Mouse (Mus musculus): ENCODE measurements around the gene Man1c1. TPM values are rescaled to one million over a fixed set of nuclear protein-coding genes. Genes with fewer than 3 reads are reported as not detected.

The Man1c1 gene
- total RNA-seq (2021): 10 to 100 TPM; 20.9 to 22.3 TPM

DNA sequence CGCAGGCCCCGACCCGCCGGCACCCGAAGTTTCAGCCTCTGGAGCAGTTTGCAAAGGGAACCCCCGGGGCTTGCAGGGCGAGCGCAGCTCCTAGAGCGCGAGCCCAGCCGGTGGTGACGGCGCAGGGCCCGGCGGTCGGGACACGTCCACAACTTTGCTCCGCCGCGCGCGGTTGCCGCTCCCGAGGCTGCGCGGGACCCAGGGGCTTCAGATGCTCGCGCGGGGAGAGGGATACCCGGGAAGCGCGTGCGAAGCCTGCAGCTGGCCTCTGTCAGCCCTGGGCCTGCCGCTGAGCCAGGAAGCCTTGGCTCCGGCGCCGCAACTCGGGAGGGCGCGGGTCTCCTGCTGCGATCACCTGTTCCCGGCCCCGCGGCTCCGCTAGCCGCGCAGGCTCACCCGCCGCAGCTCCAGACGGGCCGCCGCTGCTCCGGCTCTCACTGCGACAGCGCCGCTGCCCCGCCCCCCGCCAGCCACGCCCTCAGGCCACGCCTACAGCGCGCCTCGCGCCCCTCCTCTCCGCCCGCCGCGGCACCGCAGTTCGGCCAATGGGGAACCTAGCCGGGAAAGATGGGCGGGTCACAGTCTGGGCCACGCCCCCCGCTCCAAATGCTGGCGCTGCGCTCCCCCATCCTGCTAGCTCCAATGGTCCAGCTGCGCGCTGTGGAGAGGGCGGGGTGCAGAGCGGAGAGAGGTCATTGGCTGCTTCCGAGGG is at the start of gene Man1c1:
Gene Man1c1 (minus strand): TSS at position 456 of the 712 bp plus-strand sequence.
- peak; percentile 92 to 96 for DNase-seq (ENCODE audit: extremely low spot score in 1 of 2, low spot score in 1 of 2)

DNA sequence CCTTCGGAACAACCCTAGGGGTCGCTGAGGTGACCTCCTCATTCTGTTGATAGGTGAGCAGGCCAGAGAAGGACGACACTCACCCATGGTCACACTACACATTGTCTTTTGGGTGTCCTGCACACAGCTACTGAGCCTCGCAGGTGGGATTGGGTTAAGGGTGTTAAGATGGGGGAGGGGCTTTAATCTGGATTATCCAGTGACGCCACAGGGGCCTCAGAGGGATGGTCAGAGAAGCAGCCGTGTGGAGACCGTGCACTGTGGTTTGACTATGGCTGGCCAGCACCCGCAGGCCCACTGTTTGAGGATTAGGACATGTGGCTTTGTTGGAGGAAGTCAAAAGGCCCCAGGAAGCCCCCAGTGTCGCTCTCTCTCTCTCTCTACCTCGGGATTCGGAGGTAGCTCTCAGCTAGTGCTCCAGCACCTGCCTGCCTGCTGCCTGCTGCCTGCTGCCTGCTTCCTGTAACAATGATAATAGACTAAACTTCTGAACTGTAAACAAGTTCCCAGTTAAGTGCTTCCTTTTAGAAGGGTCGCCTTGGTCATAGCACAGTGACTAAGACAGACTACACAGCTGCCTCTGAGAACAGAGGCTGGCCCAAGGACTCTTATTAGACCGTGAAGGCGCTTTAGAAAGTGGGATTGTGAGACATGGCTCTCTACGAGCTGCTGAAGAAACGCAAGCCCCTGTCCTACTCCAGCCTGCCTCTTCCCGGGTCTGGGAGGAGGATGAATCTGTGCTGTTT is 49.6 kb upstream of the Man1c1 start:
- DNase-seq (ENCODE audit: extremely low spot score in 1 of 2, low spot score in 1 of 2): no peak

DNA sequence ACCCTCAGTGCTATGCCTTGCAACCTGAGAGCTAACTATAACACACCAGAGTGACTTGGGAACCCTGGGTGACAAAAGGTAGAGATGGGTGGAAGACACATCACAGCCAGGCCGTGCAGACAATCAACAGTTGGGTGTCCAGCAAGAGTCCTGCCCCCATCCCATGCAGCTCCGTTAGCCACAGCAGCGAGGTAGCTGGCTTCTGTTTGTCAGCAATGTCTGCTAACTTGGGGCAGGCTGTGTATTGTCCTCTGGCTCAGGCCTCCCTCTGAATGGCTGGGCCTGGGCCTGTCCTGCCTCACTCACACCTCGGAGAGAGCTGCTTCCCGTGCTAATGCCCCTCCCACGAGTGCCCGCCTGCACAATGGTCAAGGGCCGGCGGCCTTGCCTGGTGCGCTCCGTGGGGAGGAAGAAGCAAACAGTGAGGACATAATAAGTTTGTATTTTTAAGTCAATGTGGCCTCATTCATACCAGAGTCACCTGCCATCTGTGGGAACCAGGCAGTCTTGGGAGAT is 48.9 kb upstream of the Man1c1 start:
- DNase-seq (ENCODE audit: extremely low spot score in 1 of 2, low spot score in 1 of 2): no peak

DNA sequence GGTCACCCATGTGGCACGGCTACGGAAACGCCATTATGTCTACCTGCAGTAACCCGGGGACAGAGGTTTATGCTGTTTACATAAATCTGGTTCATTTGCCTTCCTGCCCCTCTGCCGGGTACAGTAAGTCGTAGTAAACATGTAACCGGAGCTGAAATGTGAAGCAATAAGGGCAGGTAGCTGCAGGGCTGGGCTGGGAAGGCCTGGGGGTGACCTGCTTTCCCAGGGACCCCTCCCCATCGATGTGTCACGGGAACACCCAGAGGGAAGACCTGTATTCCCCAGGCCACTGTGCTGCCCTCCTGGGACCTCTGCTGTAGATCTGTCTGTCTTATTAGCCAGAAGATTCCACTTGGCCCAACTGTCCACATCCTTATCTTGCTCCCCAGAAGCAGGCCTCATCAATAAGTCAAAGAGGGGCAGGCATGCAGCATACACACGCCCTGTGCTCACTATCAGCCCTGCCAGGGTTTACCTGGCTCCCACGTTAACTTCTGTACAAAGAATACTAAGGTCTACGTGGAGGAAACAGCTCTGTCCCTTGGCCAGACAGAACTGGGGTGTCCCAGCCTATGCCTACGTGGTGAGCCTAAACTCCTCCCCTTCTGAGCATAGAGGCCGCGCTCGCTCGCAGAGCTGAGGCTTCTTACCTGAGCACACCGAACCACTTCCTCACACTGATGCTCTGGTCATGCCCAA is 47.7 kb upstream of the Man1c1 start:
- no peak for DNase-seq (ENCODE audit: extremely low spot score in 1 of 2, low spot score in 1 of 2)

DNA sequence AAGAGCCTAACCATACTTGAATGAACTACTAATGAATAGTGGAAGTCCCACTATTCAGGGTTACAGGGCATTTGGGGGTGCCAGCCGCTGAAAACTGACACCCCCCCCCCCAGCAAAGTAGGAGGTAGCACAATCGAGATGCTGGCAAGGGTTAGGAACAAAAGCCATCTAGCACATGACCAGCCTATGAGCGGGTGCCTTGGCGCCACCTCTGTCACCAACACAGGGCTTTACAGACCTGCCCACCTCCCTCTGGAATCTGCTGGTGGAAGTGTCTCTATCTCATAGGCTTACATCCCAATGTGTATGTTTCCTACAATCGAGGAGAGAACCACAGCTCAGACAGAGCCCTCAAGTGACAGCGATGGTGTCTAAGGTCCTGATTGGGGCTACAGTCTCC is 46.7 kb upstream of the Man1c1 start:
- DNase-seq (ENCODE audit: extremely low spot score in 1 of 2, low spot score in 1 of 2): no peak

DNA sequence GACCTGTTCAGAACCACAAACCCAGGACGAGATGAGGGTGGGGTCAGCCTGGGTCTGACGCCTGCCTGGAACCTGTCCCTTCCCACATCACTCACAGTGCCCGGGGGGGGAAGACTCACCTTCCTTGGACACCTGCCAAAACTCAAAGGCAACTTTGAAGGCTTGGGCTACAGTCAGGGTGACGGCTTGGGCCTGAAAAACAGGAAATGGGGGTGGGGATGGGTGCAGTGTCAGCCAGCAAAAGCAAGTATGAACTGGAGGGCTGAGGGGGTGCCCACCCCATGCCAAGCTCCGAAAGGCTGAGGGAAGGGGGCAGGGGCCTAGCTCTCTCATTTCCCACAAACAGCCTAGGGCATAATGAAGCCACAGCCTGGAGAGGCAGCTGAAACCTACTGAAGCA is 46.2 kb upstream of the Man1c1 start:
- DNase-seq (ENCODE audit: extremely low spot score in 1 of 2, low spot score in 1 of 2): no peak

DNA sequence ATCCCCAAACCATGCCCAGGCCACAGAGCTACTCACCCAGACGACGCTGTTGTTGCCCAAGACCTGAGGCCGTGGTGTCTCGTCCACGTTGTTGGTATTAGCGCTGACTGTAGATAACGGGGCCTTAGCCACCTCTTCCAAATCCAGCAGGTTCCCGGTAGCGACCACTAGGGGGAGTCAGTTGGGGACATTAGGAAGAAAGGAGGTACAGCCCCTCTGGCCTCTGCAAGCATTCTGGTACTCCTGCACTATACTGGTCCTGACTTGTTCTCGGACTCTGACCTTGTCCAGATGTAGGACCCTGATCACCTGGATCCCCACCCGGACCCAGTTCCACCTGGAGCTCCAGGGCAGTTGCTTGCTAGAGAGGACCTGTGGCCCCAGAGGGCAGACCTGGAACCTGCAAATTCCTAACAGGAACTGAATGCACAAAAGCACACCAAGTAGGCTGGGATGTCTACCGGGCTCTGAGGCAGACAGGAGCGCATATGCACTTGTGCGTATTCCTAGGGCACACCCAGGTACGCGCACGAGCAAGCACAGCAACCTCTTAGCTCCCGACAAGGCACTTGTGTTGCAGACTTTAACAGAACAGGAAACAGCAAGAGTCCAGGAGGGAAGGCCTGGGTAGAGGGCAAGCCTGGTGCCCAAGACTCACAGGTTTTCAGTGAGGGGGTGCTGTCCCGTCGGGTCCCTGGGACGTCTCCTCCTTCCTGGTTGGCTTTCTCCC is 45.4 kb upstream of the Man1c1 start:
- no peak for DNase-seq (ENCODE audit: extremely low spot score in 1 of 2, low spot score in 1 of 2)

DNA sequence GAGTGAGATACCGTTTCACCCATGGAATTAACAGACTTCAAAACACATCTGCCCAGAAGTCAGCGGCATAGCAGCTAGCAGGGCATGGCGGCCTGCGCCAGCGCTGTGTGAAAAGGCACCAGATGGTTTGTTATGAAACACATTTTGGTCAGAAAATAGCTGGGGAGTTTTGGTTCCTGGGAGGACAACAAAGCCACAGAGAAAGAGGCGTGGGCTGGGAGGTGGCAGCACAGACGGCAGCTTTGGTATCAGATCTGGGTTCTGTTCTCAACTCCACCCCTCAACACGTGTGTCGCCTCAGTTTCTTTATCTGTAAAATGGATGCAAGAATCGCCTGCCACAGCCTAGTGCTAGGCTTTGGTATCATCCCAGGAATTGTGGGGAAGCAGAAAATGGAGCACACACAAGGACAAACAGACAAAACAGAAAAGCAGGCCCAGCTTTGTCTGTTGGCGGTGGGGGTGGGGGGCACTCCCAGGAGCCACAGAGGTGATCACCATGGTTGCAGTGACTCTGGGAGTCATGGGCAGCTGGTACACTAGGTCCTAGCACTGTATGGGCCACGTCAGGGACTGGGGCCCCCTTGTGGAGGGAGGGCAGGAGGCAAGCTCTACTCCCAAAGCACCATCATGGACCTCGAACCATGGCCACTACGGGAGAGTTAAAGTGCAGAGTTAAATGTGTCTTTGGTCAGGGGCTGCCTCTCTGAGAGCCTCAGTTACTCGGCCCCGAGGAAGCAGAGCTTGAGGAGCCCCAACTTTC is 42.0 kb upstream of the Man1c1 start:
- peak; percentile 36 to 44 for DNase-seq (ENCODE audit: extremely low spot score in 1 of 2, low spot score in 1 of 2)

DNA sequence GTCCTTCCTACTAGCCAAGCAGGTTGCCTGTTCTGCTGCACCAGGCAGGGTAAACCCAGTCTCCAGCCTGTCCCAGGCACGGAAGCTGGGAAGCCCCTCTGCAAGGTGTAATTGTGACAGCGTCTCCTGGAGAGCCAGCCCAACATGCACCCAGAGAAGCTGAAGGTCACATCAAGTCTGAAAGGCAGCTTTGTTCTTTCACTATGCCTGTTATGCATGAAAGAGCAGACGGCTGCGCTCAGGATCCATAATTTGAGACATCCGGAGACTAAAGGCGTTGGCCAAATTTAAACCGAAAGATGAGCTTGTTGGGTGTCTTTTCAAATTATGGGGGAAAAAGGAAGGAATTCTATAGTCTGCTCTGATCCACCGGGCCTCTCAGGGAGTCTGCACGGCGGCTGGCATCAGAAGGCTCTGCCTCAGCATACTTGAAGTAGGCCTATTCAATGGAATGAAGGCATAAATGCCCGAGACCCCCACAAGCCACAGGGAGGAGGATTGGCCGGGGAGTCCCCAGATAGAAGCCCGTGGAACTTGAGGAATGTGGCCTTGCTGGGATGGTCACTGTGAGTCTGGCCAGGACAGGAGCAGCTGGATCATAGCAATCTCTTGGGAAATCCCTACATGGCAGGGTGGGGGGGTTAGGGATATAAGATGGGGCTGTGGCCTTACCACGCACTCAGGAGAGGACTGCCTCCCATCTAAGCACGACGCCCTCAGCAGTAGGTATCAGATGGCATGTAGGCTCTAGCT is 40.0 kb upstream of the Man1c1 start:
- DNase-seq (ENCODE audit: extremely low spot score in 1 of 2, low spot score in 1 of 2): no peak

DNA sequence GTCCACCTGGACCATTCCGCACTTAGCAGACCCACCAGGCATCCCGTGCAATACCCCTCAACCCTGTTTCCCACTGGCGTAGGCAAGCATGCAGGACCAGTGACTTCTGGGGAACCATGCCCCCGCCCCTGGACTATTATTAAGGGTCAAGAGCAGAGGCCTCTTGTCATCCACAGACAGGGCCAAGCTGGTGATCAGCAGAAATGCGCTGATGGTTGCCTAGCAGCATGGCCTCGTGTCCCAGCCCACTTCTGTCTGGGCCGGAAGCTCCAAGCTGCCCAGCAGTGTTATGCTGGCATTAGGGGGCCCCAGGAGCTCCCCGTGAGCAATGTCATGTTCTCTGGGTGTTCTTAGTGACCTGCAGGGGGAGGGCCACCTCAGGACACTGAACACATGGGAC is 37.9 kb upstream of the Man1c1 start:
- DNase-seq (ENCODE audit: extremely low spot score in 1 of 2, low spot score in 1 of 2): no peak

DNA sequence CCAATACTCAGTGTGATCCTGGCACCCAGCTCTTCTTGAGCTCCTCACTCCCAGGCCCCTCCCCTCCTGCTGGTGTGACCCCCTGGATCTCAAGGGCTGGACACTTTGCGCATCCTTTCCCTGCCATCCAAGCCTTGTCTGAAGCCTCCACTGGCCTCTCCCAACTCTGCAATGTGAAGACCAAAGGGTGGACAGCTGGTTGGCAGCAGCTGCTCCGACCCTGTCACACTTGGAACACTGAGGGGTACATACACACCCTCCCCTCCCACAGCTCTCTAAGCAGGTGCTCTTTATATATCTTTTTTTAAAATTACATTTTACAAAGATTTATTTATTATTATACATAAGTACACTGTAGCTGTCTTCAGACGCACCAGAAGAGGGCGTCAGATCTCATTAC is 36.1 kb upstream of the Man1c1 start:
- no peak for DNase-seq (ENCODE audit: extremely low spot score in 1 of 2, low spot score in 1 of 2)

DNA sequence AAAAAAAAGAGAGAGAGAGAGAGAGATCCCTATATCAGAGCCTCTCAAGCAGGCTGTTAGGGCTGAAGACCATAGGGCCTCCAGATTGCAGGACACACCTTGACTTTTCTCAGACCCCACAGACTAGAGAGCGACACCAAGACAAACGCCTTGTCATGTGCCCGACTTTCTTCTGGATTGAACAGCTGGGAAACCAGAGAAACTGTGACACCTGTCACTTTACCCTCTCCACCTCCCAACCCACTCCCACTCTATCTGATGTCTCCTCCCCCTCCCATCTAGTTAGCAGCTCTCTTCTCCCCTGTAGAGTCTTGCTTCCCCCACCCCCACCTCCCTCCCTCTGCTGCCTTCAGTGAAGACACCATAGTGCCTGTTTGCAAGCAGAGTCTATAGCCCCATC is 35.4 kb upstream of the Man1c1 start:
- no peak for DNase-seq (ENCODE audit: extremely low spot score in 1 of 2, low spot score in 1 of 2)

DNA sequence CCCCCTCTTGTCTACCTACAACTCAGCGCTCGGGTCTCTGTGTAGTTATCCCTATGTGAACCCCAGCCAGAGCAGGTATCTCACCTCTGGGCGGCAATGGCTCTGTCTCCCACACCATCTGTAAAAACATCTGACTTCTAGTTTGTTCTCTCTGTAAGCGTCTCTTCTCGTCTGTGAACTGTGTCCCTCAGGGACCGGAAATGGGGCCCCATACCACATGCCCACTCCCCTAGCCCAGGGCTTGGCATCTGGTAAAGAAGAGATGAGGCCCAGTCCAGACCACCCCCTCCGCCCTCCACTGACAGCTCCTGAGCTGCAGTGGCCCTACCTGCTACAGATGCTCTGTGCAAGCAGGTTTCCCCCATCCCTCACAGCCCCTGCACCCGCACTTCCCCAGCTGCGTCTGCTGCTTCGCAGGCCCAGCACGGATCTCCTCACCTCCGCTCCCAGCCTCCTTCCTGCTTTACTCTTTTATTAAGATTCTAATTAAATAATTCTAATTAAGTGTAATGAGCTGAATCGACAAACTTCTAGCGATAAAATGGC is 33.3 kb upstream of the Man1c1 start:
- DNase-seq (ENCODE audit: extremely low spot score in 1 of 2, low spot score in 1 of 2): no peak

DNA sequence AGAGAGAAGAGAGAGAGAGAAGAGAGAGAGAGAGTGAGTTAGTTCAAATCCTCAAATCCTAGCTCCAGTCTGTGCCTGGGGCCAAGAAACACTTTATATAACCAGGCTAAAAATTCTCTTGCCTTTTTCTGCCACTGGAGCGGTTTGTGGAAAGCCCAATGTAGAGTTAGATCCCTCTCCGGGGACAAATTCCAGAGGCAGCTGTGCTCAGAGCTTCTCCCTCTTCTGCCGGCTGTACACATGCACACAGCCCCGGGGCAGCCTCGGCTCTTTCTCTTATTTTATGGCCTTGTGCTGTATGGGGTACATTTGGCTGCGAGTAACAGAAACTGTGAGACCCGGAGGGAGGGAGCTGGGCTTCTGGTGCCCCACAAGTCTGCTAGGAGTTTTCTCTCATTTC is 32.1 kb upstream of the Man1c1 start:
- no peak for DNase-seq (ENCODE audit: extremely low spot score in 1 of 2, low spot score in 1 of 2)

DNA sequence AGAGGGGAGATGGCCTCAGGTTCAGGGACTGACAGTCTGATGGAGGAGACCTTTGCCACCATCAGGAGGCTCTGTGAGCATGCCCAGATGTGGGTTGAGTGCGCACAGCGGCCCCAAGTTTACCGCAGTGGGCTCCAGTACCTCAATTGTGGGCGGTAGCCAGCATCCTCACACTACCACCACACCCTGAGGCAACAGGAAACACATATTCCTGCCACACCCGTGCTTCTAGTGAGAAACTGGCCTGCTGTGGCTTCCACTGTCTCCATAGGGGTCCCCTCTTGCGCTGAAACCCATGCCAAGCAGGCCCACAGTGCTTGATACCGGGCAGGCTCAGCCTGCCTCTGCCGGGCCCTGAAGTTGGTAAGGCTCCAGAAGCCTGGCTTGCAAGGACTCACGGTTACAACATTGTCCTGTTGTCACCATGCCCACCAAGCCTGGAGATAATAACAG is 30.6 kb upstream of the Man1c1 start:
- no peak for DNase-seq (ENCODE audit: extremely low spot score in 1 of 2, low spot score in 1 of 2)

DNA sequence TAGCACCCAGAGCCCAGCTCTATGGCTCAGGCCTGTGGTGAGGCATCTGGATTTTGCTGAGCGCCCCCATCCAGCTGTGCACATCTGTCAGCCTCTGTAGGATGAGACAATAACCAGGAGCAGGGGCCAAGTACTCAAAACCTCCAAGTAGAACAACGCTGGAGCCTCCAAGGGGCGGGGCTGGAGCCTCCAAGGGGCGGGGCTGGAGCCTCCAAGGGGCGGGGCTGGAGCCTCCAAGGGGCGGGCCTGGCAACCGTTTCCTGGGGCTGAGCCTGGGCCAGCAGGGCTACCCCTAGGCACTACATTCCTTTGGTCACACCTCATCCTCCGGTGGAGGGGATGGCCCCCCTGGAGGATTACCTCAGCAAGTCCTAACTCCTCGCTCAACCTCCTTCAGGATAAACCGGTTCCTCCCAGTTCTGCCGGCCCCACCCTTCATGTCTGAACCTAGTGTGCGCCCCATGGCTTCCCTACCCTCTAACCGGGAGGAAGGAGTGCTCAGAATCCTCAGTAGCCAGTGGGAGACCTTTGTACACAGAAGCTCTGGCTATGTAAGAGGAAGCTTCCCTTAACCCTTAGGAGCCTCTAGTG is 30.0 kb upstream of the Man1c1 start:
- DNase-seq (ENCODE audit: extremely low spot score in 1 of 2, low spot score in 1 of 2): no peak

DNA sequence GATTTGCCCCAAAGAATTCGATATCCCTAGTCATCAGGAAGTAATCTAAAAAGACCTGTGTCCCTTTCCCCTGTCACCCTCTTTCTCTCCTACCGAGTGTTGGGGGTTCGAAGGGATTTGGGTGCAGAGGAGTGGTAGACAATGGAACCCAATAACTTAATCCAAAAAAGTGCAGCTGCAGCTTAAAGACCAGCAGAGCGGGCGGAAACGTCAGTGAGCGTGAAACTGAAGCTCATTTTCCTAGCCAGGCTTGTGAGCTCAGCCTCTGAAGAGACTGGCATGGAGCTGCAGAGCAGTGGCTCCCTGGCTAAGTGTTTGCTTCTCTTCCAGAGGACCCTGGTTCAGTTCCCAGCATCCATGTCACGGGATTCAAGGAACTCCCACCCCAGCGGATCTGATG is 29.3 kb upstream of the Man1c1 start:
- DNase-seq (ENCODE audit: extremely low spot score in 1 of 2, low spot score in 1 of 2): no peak

DNA sequence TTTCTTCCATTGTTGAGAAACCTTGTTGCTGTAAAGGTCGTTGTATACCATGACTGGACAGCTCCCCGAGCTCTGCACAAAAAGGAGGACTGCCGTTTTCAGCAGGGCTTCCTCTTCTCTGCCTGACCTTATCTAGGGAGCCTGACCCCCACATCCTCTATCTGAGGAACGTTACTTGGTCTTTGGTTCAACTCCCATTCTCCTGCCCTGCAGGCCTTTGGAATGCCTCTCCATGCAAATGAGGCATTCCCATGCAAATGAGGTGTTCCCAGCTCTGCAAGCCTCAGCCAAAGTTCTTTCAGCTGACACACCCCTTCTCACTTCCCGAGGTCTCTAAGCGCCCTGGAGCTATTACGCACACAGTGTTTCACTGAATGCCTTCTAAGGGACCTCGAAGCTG is 26.0 kb upstream of the Man1c1 start:
- no peak for DNase-seq (ENCODE audit: extremely low spot score in 1 of 2, low spot score in 1 of 2)

Data from layer of hippocampus, postnatal 25 days (tissue).